Mouse (Mus musculus) cerebellum, postnatal 14 days (tissue): ENCODE results near the gene Aaed1.

Experiments
- DNase-seq, 2 experiments: peaks; one replicate each; pipeline ENCODE4 v3.0.0; 2021; ENCODE audit warnings: mixed read lengths in 2 of 2

Gene Aaed1

GRCm38 (mm10) chr13:64248775-64249524 lies 63.6 kb downstream of the Aaed1 start:
- peak; percentile 90 to 93 for DNase-seq

- peak in 1 of 2 experiments; percentile 9 for DNase-seq
These were observed 64.2 kb downstream of the Aaed1 start for GRCm38 (mm10) chr13:64248161-64248774.

GRCm38 (mm10) chr13:64246106-64246505 lies 66.4 kb downstream of the Aaed1 start:
- DNase-seq = no peak

DNA sequence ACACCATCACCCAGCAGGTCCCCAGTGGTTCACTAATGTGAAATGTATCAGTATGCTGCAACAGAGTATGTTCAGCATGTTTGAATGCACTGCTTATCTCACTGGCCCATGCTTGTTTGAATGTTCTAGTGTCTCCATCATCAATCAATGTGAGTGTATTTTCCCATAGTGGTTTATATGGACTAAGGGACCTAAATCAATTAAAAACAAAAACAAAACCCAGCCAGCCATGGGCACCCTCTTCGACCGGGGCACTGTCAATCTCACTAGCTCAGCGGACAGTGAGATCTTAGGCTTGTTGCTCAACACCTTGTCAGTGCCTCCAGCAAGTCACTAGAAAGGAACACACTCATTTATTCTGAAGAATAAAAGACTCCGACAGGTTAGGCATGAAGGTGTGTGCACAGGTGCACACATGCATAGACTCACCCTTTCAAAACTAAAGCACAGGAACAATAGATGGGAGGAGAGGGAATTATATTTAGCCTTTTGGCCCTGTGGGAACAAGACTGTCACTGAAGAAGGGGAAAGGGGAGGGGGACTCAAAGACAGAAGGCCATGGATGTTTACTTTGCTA lies 67.7 kb downstream of the Aaed1 start:
- DNase-seq = no peak

DNA sequence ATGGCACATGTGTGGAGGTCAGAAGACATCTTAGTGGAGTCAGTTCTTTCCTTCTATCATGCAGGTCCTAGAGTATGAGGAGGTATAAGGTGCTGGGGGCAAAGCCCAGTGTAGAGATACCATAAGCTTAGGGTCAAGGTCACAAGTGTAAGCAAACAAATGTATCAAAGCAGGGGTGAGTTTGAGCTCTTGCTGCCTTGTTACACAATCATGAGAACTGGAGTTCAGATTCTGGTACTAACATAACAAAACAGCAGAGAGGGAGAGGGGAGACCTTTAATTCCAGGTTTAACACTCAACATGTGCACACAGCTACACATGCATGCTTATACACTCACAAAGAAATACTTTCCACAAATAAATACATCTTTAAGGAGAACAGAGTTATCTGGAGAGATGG lies 69.8 kb downstream of the Aaed1 start:
- DNase-seq = no peak

DNA sequence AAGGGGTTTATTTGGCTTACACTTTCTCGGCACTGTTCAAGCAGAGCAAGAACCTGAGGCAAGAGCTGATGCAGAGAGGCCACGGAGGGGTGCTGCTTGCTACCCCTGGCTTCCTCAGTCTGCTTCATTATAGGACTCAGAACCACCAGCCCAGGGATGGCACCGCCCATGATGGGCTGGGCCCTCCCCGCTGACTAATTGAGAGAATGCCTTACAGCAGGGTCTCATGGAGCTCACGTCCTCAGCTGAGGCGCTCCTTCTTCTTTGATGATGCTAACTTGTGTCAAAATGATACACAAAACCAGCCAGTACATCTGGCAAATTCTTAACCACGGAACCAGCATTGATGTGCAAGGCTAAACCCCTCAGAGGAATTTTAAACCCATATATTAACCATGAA lies 71.9 kb downstream of the Aaed1 start:
- DNase-seq = no peak

GRCm38 (mm10) chr13:64237681-64238157 lies 74.8 kb downstream of the Aaed1 start:
- no peak for DNase-seq

GRCm38 (mm10) chr13:64237000-64237680 lies 75.4 kb downstream of the Aaed1 start:
- DNase-seq = peak; percentile 21 to 42

- DNase-seq = no peak
These were observed 76.7 kb downstream of the Aaed1 start for GRCm38 (mm10) chr13:64235777-64236176.

- no peak for DNase-seq
These were observed 77.3 kb downstream of the Aaed1 start for GRCm38 (mm10) chr13:64235062-64235715.

GRCm38 (mm10) chr13:64233139-64233538 lies 79.4 kb downstream of the Aaed1 start:
- no peak for DNase-seq

GRCm38 (mm10) chr13:64226725-64227124 lies 85.8 kb downstream of the Aaed1 start:
- no peak for DNase-seq

- DNase-seq = no peak
These were observed 86.8 kb downstream of the Aaed1 start for GRCm38 (mm10) chr13:64225738-64226137.
